Mouse (Mus musculus) duodenum, adult 2 months (tissue): ENCODE results near the gene Mchr1. TPM values are rescaled to one million over a fixed set of nuclear protein-coding genes. Genes with fewer than 3 reads are reported as not detected.

ENCODE experiments used
- polyA plus RNA-seq: library from polyadenylated mRNA; depleted of rRNA; stranded (reverse); fragments of >200 nt; gene quantifications from 2 replicates; pipeline ENCODE4 v1.2.3, GENCODE M21; 2012; ENCODE audit warnings: low replicate concordance; rRNA removed

Mchr1 gene
- polyA plus RNA-seq, result 0.56 and 1.1 TPM in 2 replicates

DNA sequence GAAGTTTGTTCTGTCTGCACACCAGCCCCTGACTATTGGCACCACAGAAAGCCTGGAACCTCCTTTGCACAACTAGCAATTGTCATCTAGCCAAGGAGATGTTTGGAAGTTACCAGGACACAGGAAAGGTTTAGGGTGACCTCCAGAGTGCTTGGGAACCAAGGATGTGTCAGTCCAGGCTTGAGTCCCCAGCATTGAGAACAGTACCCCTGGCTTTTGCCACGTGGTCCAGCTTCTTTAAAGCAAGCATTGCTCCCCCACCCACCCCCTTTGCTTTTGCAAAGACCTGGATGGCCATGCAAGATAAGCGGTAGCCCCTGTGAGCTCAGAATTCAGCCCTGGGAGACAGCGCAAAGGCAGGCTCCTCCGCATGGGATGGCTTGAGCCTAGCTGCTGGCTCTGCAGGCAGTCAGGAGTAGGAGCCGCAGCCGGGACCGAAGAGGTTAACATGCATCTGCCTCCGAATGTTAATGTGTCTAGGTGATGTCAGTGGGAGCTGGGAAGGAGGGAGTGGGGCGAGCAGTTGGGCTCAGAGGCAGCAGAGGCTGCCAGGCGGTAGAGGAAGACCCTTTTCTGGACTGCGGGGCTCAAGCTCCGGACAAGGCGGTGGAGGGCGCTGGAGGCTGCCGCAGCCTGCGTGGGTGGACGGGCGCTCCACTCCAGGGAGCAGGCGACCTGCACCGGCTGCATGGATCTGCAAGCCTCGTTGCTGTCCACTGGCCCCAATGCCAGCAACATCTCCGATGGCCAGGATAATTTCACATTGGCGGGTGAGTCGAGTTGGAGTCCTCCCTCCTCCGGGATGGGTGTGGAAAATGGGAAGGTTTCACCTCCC lies at the start of gene Mchr1:
TSS of gene Mchr1 (plus strand) at position 414 of the 835 bp plus-strand sequence.

DNA sequence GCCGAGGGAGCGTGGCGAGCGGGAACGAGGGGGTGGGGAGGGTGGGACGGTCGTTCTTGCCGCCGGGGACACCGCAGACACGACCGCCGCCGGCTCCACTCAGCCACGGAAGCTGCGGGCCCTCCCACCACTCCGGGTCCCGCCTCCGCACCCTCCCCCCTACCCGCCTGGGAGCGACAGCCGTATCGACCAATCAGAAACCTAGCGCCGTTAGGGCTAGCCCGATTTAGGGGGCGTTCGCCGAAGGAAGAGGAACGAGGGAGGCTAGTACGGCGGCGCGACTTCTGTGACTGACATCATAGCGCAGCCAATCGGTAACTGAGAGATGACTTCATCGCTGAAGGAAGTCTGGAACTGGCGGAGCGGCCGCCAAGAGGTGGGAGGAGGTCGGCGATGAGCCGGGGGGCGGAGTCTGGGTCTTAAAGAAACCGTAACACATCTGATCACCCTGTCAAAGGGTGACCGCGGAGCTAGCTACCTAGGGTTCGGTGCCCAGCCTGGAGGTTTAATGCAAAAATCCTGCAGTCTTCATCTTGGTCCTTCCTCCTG lies 44.6 kb upstream of the Mchr1 start, which contains the start of gene Mrtfa:
TSS of gene Mrtfa (minus strand) at position 128 of the 549 bp plus-strand sequence.

Other genes starting within 250 kb of the Mchr1 start
- 26.8 and 29.2 TPM in 2 replicates for gene Mrtfa, start 44.7 kb upstream of the Mchr1 start, polyA plus RNA-seq
- 5.6 and 10.0 TPM in 2 replicates for gene Slc25a17, start 125.3 kb downstream of the Mchr1 start, polyA plus RNA-seq
- 3.7 and 10.6 TPM in 2 replicates for gene St13, start 164.6 kb downstream of the Mchr1 start, polyA plus RNA-seq
- 1.2 and 3.5 TPM in 2 replicates for gene Xpnpep3, start 164.6 kb downstream of the Mchr1 start, polyA plus RNA-seq
- 0.12 and 0.21 TPM in 2 replicates for gene Dnajb7, start 172.8 kb downstream of the Mchr1 start, polyA plus RNA-seq
- gene Rbx1, start 230.8 kb downstream of the Mchr1 start, polyA plus RNA-seq, result 9.8 and 10.6 TPM in 2 replicates